ENCODE assay signal across 12 mouse cellular contexts in genomic region chr2:93666146-93666858, GRCm38 (mm10). TPM values are rescaled to one million over a fixed set of nuclear protein-coding genes. Genes with fewer than 3 reads are reported as not detected.
DNase-seq lines count a peak whose midpoint lies in the region; ATAC-seq and TF ChIP-seq lines count a peak whose summit lies in the region.
"Had no signal": no experiment of that assay in that cellular context is flagged by ENCODE, and none has a peak within 500 bp of the region (broad histone marks: within the 10 kb centered on the region; RNA-seq: fewer than 3 reads in every experiment).

No protein-coding gene starts in this region.

- no peak overlapping the region for H3K4me3 ChIP-seq in forebrain, embryonic 16.5 days (replicated peaks; ENCODE audit: low read length)
- H3K4me3 ChIP-seq in forebrain, embryonic 12.5 days (replicated peaks): no peak overlapping the region
- no peak overlapping the region for H3K4me3 ChIP-seq in kidney, embryonic 16.5 days (ENCODE audit: low read length)
- H3K4me3 ChIP-seq in lung, postnatal 0 days (ENCODE audit: low read depth, low read length): no peak overlapping the region
- no peak overlapping the region for H3K4me3 ChIP-seq in hindbrain, embryonic 11.5 days (ENCODE audit: low read depth, low read length)
- H3K4me3 ChIP-seq: midbrain, embryonic 12.5 days; neural tube, embryonic 13.5 days had no signal

- H3K36me3 ChIP-seq in forebrain, embryonic 16.5 days (ENCODE audit: control insufficient read depth, insufficient read depth): no peaks in the 10 kb centered on the region
- H3K36me3 ChIP-seq in forebrain, embryonic 12.5 days (replicated peaks): no peaks in the 10 kb centered on the region
- no peaks in the 10 kb centered on the region for H3K36me3 ChIP-seq in kidney, embryonic 16.5 days (ENCODE audit: insufficient read depth, low read length)
- no peaks in the 10 kb centered on the region for H3K36me3 ChIP-seq in lung, postnatal 0 days (ENCODE audit: insufficient read depth, low read length)
- H3K36me3 ChIP-seq in hindbrain, embryonic 11.5 days (ENCODE audit: control insufficient read depth, insufficient read depth, low read length): no peaks in the 10 kb centered on the region
- H3K36me3 ChIP-seq: midbrain, embryonic 12.5 days; neural tube, embryonic 13.5 days had no signal

- TF ChIP-seq CTCF in brain, embryonic 14.5 days (IDR thresholded peaks at IDR 0.05; ENCODE audit: borderline replicate concordance, extremely low read depth, insufficient read depth, insufficient read length): no peak
- no peak for TF ChIP-seq CTCF in lung, postnatal 0 days (IDR thresholded peaks at IDR 0.05)

- peak; percentile 55 for DNase-seq in kidney, postnatal 14 days
- peak; percentile 57 for DNase-seq in brain, embryonic 14.5 days (ENCODE audit: low read depth)
- DNase-seq in lung, postnatal 0 days (ENCODE audit: low spot score): peak; percentile 33
- DNase-seq in hindbrain, embryonic 11.5 days (ENCODE audit: low spot score): no peak
- DNase-seq in cerebellum, postnatal 4 days (ENCODE audit: low spot score in 2 of 2): no peak
- DNase-seq: cerebellum, adult 2 months had no signal

- H3K27me3 ChIP-seq in forebrain, embryonic 16.5 days (replicated peaks; ENCODE audit: control insufficient read depth, insufficient read depth, low read length): no peaks in the 10 kb centered on the region
- peaks cover 57% of the 10 kb centered on the region for H3K27me3 ChIP-seq in forebrain, embryonic 12.5 days
- peaks cover 14% of the 10 kb centered on the region for H3K27me3 ChIP-seq in kidney, embryonic 16.5 days (ENCODE audit: insufficient read depth, low read length)
- H3K27me3 ChIP-seq in lung, postnatal 0 days (replicated peaks; ENCODE audit: insufficient read depth, low read length): 0 out of 2 replicates have a peak, but pooled peaks cover 4% of the 10 kb centered on the region
- 0 out of 2 replicates have a peak, but pooled peaks cover 2% of the 10 kb centered on the region for H3K27me3 ChIP-seq in hindbrain, embryonic 11.5 days (ENCODE audit: control insufficient read depth, insufficient read depth, low read length)

- no peak overlapping the region for H3K9ac ChIP-seq in forebrain, embryonic 16.5 days (replicated peaks; ENCODE audit: low read depth, low read length)
- no peak overlapping the region for H3K9ac ChIP-seq in forebrain, embryonic 12.5 days
- no peak overlapping the region for H3K9ac ChIP-seq in kidney, embryonic 16.5 days (replicated peaks; ENCODE audit: low read length)
- H3K9ac ChIP-seq in lung, postnatal 0 days (replicated peaks; ENCODE audit: low read depth): no peak overlapping the region
- H3K9ac ChIP-seq in hindbrain, embryonic 11.5 days (ENCODE audit: low read depth, low read length): no peak overlapping the region
- H3K9ac ChIP-seq: liver, embryonic 14.5 days; midbrain, embryonic 12.5 days; neural tube, embryonic 13.5 days had no signal

- no peak for TF ChIP-seq POLR2A in brain, embryonic 14.5 days (IDR thresholded peaks at IDR 0.05; ENCODE audit: borderline replicate concordance, extremely low read depth, insufficient read depth, insufficient read length, poor library complexity, severe bottlenecking)

- no peaks in the 10 kb centered on the region for H3K9me3 ChIP-seq in forebrain, embryonic 16.5 days (ENCODE audit: control insufficient read depth, low read length)
- no peaks in the 10 kb centered on the region for H3K9me3 ChIP-seq in forebrain, embryonic 12.5 days
- H3K9me3 ChIP-seq in kidney, embryonic 16.5 days (ENCODE audit: low read length): no peaks in the 10 kb centered on the region
- no peaks in the 10 kb centered on the region for H3K9me3 ChIP-seq in lung, postnatal 0 days (ENCODE audit: low read length)
- H3K9me3 ChIP-seq in hindbrain, embryonic 11.5 days (ENCODE audit: control insufficient read depth, low read length): no peaks in the 10 kb centered on the region
- H3K9me3 ChIP-seq: midbrain, embryonic 12.5 days; neural tube, embryonic 13.5 days had no signal

- ATAC-seq in forebrain, embryonic 16.5 days: peak; percentile 39; the same call in 1 of the 2 replicates
- ATAC-seq in forebrain, embryonic 12.5 days (ENCODE audit: low FRiP score): no peak
- ATAC-seq in kidney, embryonic 16.5 days (ENCODE audit: low FRiP score, low TSS enrichment): no peak
- ATAC-seq in lung, postnatal 0 days: peak; percentile 44; the same call in 1 of the 2 replicates
- no peak for ATAC-seq in hindbrain, embryonic 11.5 days (ENCODE audit: low FRiP score)

- TF ChIP-seq EP300 in lung, postnatal 0 days (IDR thresholded peaks at IDR 0.05): peak; percentile 9; the same call in 1 of the 2 replicates

- WGBS in forebrain, embryonic 16.5 days: 50% methylated on average over 3 of the region's 3 CpGs
- 69% methylated on average over 3 of the region's 3 CpGs for WGBS in forebrain, embryonic 12.5 days
- WGBS in kidney, embryonic 16.5 days: 53% methylated on average over 3 of the region's 3 CpGs
- 28% methylated on average over 3 of the region's 3 CpGs for whole genome bisulfite sequencing in lung, postnatal 0 days
- WGBS in hindbrain, embryonic 11.5 days: 63% methylated on average over 3 of the region's 3 CpGs

- H3K27ac ChIP-seq in forebrain, embryonic 16.5 days (ENCODE audit: low read length): peak overlapping the region; percentile 45; the same call in 1 of the 2 replicates
- no peak overlapping the region for H3K27ac ChIP-seq in forebrain, embryonic 12.5 days
- H3K27ac ChIP-seq in kidney, embryonic 16.5 days (ENCODE audit: low read length): no peak overlapping the region
- H3K27ac ChIP-seq in lung, postnatal 0 days (ENCODE audit: low read length): no peak overlapping the region
- no peak overlapping the region for H3K27ac ChIP-seq in hindbrain, embryonic 11.5 days (ENCODE audit: low read depth, low read length)
- H3K27ac ChIP-seq: liver, embryonic 14.5 days; midbrain, embryonic 12.5 days; neural tube, embryonic 13.5 days had no signal

- peaks cover 14% of the 10 kb centered on the region for H3K4me1 ChIP-seq in forebrain, embryonic 16.5 days (replicated peaks; ENCODE audit: control insufficient read depth, insufficient read depth, low read length)
- peaks cover 12% of the 10 kb centered on the region for H3K4me1 ChIP-seq in forebrain, embryonic 12.5 days
- peaks cover 4% of the 10 kb centered on the region; the same call in 1 of the 2 replicates for H3K4me1 ChIP-seq in kidney, embryonic 16.5 days (ENCODE audit: insufficient read depth, low read length)
- H3K4me1 ChIP-seq in lung, postnatal 0 days (ENCODE audit: insufficient read depth, low read depth, low read length): no peaks in the 10 kb centered on the region
- H3K4me1 ChIP-seq in hindbrain, embryonic 11.5 days (replicated peaks; ENCODE audit: control insufficient read depth, insufficient read depth, low read length): peaks cover 6% of the 10 kb centered on the region

- H3K4me2 ChIP-seq in forebrain, embryonic 16.5 days (ENCODE audit: low read length): no peak overlapping the region
- H3K4me2 ChIP-seq in forebrain, embryonic 12.5 days: no peak overlapping the region
- no peak overlapping the region for H3K4me2 ChIP-seq in kidney, embryonic 16.5 days (replicated peaks; ENCODE audit: low read depth, low read length)
- no peak overlapping the region for H3K4me2 ChIP-seq in lung, postnatal 0 days (replicated peaks; ENCODE audit: low read depth, low read length)
- H3K4me2 ChIP-seq in hindbrain, embryonic 11.5 days (replicated peaks; ENCODE audit: low read depth, low read length): no peak overlapping the region
- H3K4me2 ChIP-seq: midbrain, embryonic 12.5 days; neural tube, embryonic 13.5 days had no signal

RNA-seq across cellular contexts. Expression of gene Alx4, which starts 24.1 kb away (rescaled TPM):
- polyA plus RNA-seq in forebrain, embryonic 16.5 days (2015; fragmentation: Nextera tagmentation; extraction: Ambion mirVana): 0.61 and 1.0 TPM in 2 replicates
- 5.2 and 5.9 TPM in 2 replicates for polyA plus RNA-seq in forebrain, embryonic 12.5 days (2016; fragmentation: Nextera tagmentation; extraction: Ambion mirVana)
- polyA plus RNA-seq in kidney, embryonic 16.5 days (2015; fragmentation: Nextera tagmentation; extraction: Ambion mirVana): 0.17 and 0.21 TPM in 2 replicates
- polyA plus RNA-seq in brain, embryonic 14.5 days (2012; rRNA removed): 1.1 and 2.5 TPM in 2 replicates
- 0.04 TPM in 1 of 2 replicates, not detected in the other for polyA plus RNA-seq in lung, postnatal 0 days (2015; fragmentation: Nextera tagmentation; extraction: Ambion mirVana)
- 4.3 TPM in 2 replicates for polyA plus RNA-seq in hindbrain, embryonic 11.5 days (2014; fragmentation: Nextera tagmentation; extraction: Ambion mirVana)

Comparison
In these comparisons a context has a peak if more than half of its experiments do, and no peak if none do; other contexts are left out.
1. ATAC-seq: peak in forebrain, embryonic 16.5 days (single experiment) and lung, postnatal 0 days (single experiment); none in forebrain, embryonic 12.5 days (single experiment), kidney, embryonic 16.5 days (single experiment) and hindbrain, embryonic 11.5 days (single experiment).
2. DNase-seq: peak in kidney, postnatal 14 days (single experiment), brain, embryonic 14.5 days (single experiment) and lung, postnatal 0 days (single experiment); none in hindbrain, embryonic 11.5 days (single experiment) and cerebellum, postnatal 4 days (0 of 2).